Mouse (Mus musculus) kidney, postnatal 0 days (tissue): ENCODE measurements around the gene Psg16. TPM values are rescaled to one million over a fixed set of nuclear protein-coding genes. Genes with fewer than 3 reads are reported as not detected.

Experiments
- ATAC-seq: fragments of 200-750 bp; cut with Nextera tagmentation; replicated peaks from 2 replicates; pipeline ENCODE4 v1.8.0; 2017; ENCODE audit warnings: low read depth, moderate number of reproducible peaks, moderate TSS enrichment, moderate library complexity; ENCODE audit not compliant: low FRiP score
- DNase-seq: peaks from one replicate; pipeline ENCODE4 v3.0.0-alpha.2; 2016; ENCODE audit warnings: low spot score
- H3K27ac ChIP-seq: fragments of 300-500 bp; sonication (generic); 2 replicates; pipeline ENCODE4 v1.5.1; 2014; ENCODE audit warnings: mild to moderate bottlenecking
- H3K27me3 ChIP-seq: fragments of 300-500 bp; sonication (generic); 2 replicates; pipeline ENCODE4 v1.6.1; 2014; ENCODE audit warnings: low read length, mixed read lengths; ENCODE audit not compliant: insufficient read depth
- H3K36me3 ChIP-seq: fragments of 300-500 bp; sonication (generic); 2 replicates; pipeline ENCODE4 v1.6.1; 2014; ENCODE audit warnings: low read length, mixed read lengths; ENCODE audit not compliant: insufficient read depth
- H3K4me1 ChIP-seq: fragments of 300-500 bp; sonication (generic); replicated peaks from 2 replicates; pipeline ENCODE4 v1.6.1; 2014; ENCODE audit warnings: antibody characterized with exemption, low read length, mixed read lengths; ENCODE audit not compliant: insufficient read depth
- H3K4me2 ChIP-seq: fragments of 300-500 bp; sonication (generic); 2 replicates; pipeline ENCODE4 v1.6.1; 2014; ENCODE audit warnings: mild to moderate bottlenecking, low read length, moderate library complexity, mixed read lengths
- H3K4me3 ChIP-seq: fragments of 300-500 bp; sonication (generic); replicated peaks from 2 replicates; pipeline ENCODE4 v1.5.1; 2014; ENCODE audit warnings: low read depth, low read length
- H3K9ac ChIP-seq: fragments of 300-500 bp; sonication (generic); 2 replicates; pipeline ENCODE4 v1.6.1; 2014; ENCODE audit warnings: low read depth, low read length
- H3K9me3 ChIP-seq: fragments of 300-500 bp; sonication (generic); replicated peaks from 2 replicates; pipeline ENCODE4 v1.6.1; 2016; ENCODE audit warnings: low read length, inconsistent platforms, mixed read lengths
- CTCF ChIP-seq: IDR thresholded peaks from 2 replicates; pipeline ENCODE4 v1.5.1; 2016; ENCODE audit warnings: antibody characterized with exemption, low read depth, mild to moderate bottlenecking, moderate library complexity
- WGBS: fragments of 180-500 bp; shearing (Covaris S2); extraction: QIAGEN DNeasy Blood & Tissue Kit; methylation state at CpG from one replicate; pipeline ENCODE4 v1.1.7; 2014; 5-methylcytosine and 5-hydroxymethylcytosine counted together
- polyA plus RNA-seq: library from polyadenylated mRNA; unstranded; fragments of >200 nt; fragmentation: Nextera tagmentation; extraction: Ambion mirVana; gene quantifications from 2 replicates; pipeline ENCODE4 v1.2.1, GENCODE M21; 2015

The Psg16 gene
- polyA plus RNA-seq, 1 experiment from 2014 or later: 0.07 TPM

GRCm38 (mm10) chr7:17059463-17059844 is 14.4 kb upstream of the Psg16 start:
- H3K4me3 ChIP-seq: no peak overlapping the region
- no peak for TF ChIP-seq CTCF
- peak overlapping the region; percentile 97 for H3K27ac ChIP-seq
- peaks cover 41% of the 10 kb centered on the region for H3K4me1 ChIP-seq
- DNase-seq (no peak), ATAC-seq (no peak)
- 55% methylated on average over 3 of the region's 3 CpGs for WGBS
- no peak overlapping the region for H3K9ac ChIP-seq
- no peaks in the 10 kb centered on the region for H3K27me3 ChIP-seq
- peak overlapping the region; percentile 73 for H3K4me2 ChIP-seq
- H3K36me3 ChIP-seq: no peaks in the 10 kb centered on the region
- H3K9me3 ChIP-seq: no peaks in the 10 kb centered on the region

- H3K27me3 ChIP-seq: no peaks in the 10 kb centered on the region
- H3K36me3 ChIP-seq: no peaks in the 10 kb centered on the region
- DNase-seq: peak; percentile 93
- no peak for TF ChIP-seq CTCF
- peak overlapping the region; percentile 65; the same call in 1 of the 2 replicates for H3K4me3 ChIP-seq
- 26% methylated on average over 9 of the region's 9 CpGs for WGBS
- peaks cover 41% of the 10 kb centered on the region for H3K4me1 ChIP-seq
- H3K4me2 ChIP-seq: peak overlapping the region; percentile 73
- H3K9me3 ChIP-seq: no peaks in the 10 kb centered on the region
- peak overlapping the region; percentile 69 for H3K9ac ChIP-seq
- peak; percentile 26 for ATAC-seq
- H3K27ac ChIP-seq: peak overlapping the region; percentile 97
These were observed 13.6 kb upstream of the Psg16 start for GRCm38 (mm10) chr7:17060031-17060781.

GRCm38 (mm10) chr7:17060782-17061605 is 12.8 kb upstream of the Psg16 start:
- peak; percentile 60 for TF ChIP-seq CTCF

GRCm38 (mm10) chr7:17062389-17062788 is 11.5 kb upstream of the Psg16 start, which contains the start of gene Hif3a:
TSS of gene Hif3a (minus strand) at chr7:17062427.
- H3K4me2 ChIP-seq: peak within 1 kb of the TSS; percentile 73
- peaks cover 32% of the 10 kb centered on the region for H3K4me1 ChIP-seq
- DNase-seq: peak; percentile 96
- no peaks in the 10 kb centered on the region for H3K27me3 ChIP-seq
- no peaks in the 10 kb centered on the region for H3K9me3 ChIP-seq
- no peak for TF ChIP-seq CTCF
- H3K36me3 ChIP-seq: no peaks in the 10 kb centered on the region
- peak within 1 kb of the TSS; percentile 65 for H3K4me3 ChIP-seq
- peak within 1 kb of the TSS; percentile 69 for H3K9ac ChIP-seq
- under 1% methylated on average over 15 of the region's 15 CpGs for WGBS
- peak; percentile 63 for ATAC-seq
- H3K27ac ChIP-seq: peak within 1 kb of the TSS; percentile 97

More at GRCm38 (mm10) chr7:17060782-17061605, 12.8 kb upstream of the Psg16 start:
- DNase-seq: no peak
- H3K4me2 ChIP-seq: peak overlapping the region; percentile 73
- H3K27ac ChIP-seq: peak overlapping the region; percentile 97
- H3K27me3 ChIP-seq: no peaks in the 10 kb centered on the region
- peak overlapping the region; percentile 65 for H3K4me3 ChIP-seq
- H3K4me1 ChIP-seq: peaks cover 41% of the 10 kb centered on the region
- ATAC-seq: no peak
- H3K36me3 ChIP-seq: no peaks in the 10 kb centered on the region
- peak overlapping the region; percentile 69; the same call in 1 of the 2 replicates for H3K9ac ChIP-seq
- H3K9me3 ChIP-seq: no peaks in the 10 kb centered on the region
- 71% methylated on average over 22 of the region's 22 CpGs for WGBS

- Histone ChIP-seq H3K27ac (peak overlapping the region; percentile 97), H3K4me3 (peak overlapping the region; percentile 65), H3K36me3 (no peaks in the 10 kb centered on the region), H3K4me1 (peaks cover 29% of the 10 kb centered on the region), H3K9me3 (no peaks in the 10 kb centered on the region), H3K4me2 (peak overlapping the region; percentile 73), H3K27me3 (no peaks in the 10 kb centered on the region), H3K9ac (peak overlapping the region; percentile 69)
- 5% methylated on average over 11 of the region's 11 CpGs for WGBS
- ATAC-seq (peak; percentile 31), DNase-seq (peak; percentile 37)
- no peak for TF ChIP-seq CTCF
These were observed 11.0 kb upstream of the Psg16 start for GRCm38 (mm10) chr7:17062845-17063244.

- H3K4me1 ChIP-seq: peaks cover 12% of the 10 kb centered on the region
- H3K4me2 ChIP-seq: no peak overlapping the region
- no peak for ATAC-seq
- DNase-seq: no peak
- no peak for TF ChIP-seq CTCF
- no peaks in the 10 kb centered on the region for H3K36me3 ChIP-seq
- H3K9me3 ChIP-seq: no peaks in the 10 kb centered on the region
- no peak overlapping the region for H3K27ac ChIP-seq
- 70% methylated on average over 8 of the region's 9 CpGs for WGBS
- no peak overlapping the region for H3K9ac ChIP-seq
- no peaks in the 10 kb centered on the region for H3K27me3 ChIP-seq
- H3K4me3 ChIP-seq: no peak overlapping the region
These were observed 8.2 kb upstream of the Psg16 start for GRCm38 (mm10) chr7:17065620-17066019.
